Mouse (Mus musculus) MEL (cell line): ENCODE measurements around the gene Tpcn1. TPM values are rescaled to one million over a fixed set of nuclear protein-coding genes. Genes with fewer than 3 reads are reported as not detected.

Experiments used
- DNase-seq: peaks from one replicate; pipeline ENCODE4 v3.0.0; 2011; ENCODE audit warnings: low read depth, low spot score
- H3K27ac ChIP-seq: 2 replicates; pipeline ENCODE4 v1.5.1; 2012; ENCODE audit warnings: low read depth, mild to moderate bottlenecking, control low read depth, low read length, moderate library complexity; ENCODE audit not compliant: control insufficient read depth
- H3K27me3 ChIP-seq, 2 experiments: fragments of 150-350 bp in 1 of 2; sonication (generic) in 1 of 2; 2 replicates each; pipeline ENCODE4 v1.6.1; 2012; ENCODE audit warnings: low read length in 2 of 2, mild to moderate bottlenecking in 2 of 2, improper control_type of control experiment in 1 of 2, moderate library complexity in 1 of 2; ENCODE audit not compliant: insufficient read depth in 2 of 2, control insufficient read depth in 1 of 2
- H3K36me3 ChIP-seq, 2 experiments: 2 replicates each; pipeline ENCODE4 v1.6.1; 2012 to 2014; ENCODE audit warnings: low read length in 2 of 2, improper control_type of control experiment in 1 of 2, inconsistent platforms in 1 of 2, mild to moderate bottlenecking in 1 of 2; ENCODE audit not compliant: insufficient read depth in 2 of 2, control insufficient read depth in 1 of 2
- H3K4me1 ChIP-seq, 2 experiments: fragments of 150-350 bp in 1 of 2; sonication (generic) in 1 of 2; 2 replicates each; pipeline ENCODE4 v1.6.1; 2012; ENCODE audit warnings: low read length in 2 of 2, improper control_type of control experiment in 1 of 2, mild to moderate bottlenecking in 1 of 2; ENCODE audit not compliant: insufficient read depth in 2 of 2, control insufficient read depth in 1 of 2
- H3K4me3 ChIP-seq, 2 experiments: fragments of 150-350 bp in 1 of 2; sonication (generic) in 1 of 2; 2 replicates each; pipeline ENCODE4 v1.5.1; 2012; ENCODE audit warnings: low read depth in 2 of 2, low read length in 2 of 2, mild to moderate bottlenecking in 2 of 2, moderate library complexity in 2 of 2, control low read depth in 1 of 2, improper control_type of control experiment in 1 of 2; ENCODE audit not compliant: control insufficient read depth in 1 of 2, insufficient read depth in 1 of 2
- H3K79me2 ChIP-seq: 2 replicates; pipeline ENCODE4 v1.6.1; 2012; ENCODE audit warnings: mild to moderate bottlenecking, low read length, moderate library complexity; ENCODE audit not compliant: control insufficient read depth, poor library complexity, insufficient read depth
- H3K9ac ChIP-seq: 2 replicates; pipeline ENCODE4 v1.6.1; 2012; ENCODE audit warnings: low read depth, mild to moderate bottlenecking, control low read depth, low read length, moderate library complexity; ENCODE audit not compliant: control insufficient read depth, poor library complexity, severe bottlenecking
- H3K9me3 ChIP-seq: fragments of 150-350 bp; sonication (generic); replicated peaks from 2 replicates; pipeline ENCODE4 v1.6.1; 2012; ENCODE audit warnings: mild to moderate bottlenecking, low read length, improper control_type of control experiment, moderate library complexity; ENCODE audit not compliant: insufficient read depth
- BHLHE40 ChIP-seq: IDR thresholded peaks from 2 replicates; pipeline ENCODE4 v1.6.1; 2012; ENCODE audit warnings: low read depth, mild to moderate bottlenecking, inconsistent platforms, low read length, improper control_type of control experiment, borderline replicate concordance
- CTCF ChIP-seq, 3 experiments: IDR thresholded peaks in 2 of 3; conservative IDR thresholded peaks in 1 of 3; 2 replicates each; pipeline ENCODE4 v1.5.1; 2011 to 2012; ENCODE audit warnings: low read length in 3 of 3, low read depth in 2 of 3, mild to moderate bottlenecking in 2 of 3, improper control_type of control experiment in 1 of 3, inconsistent platforms in 1 of 3, mixed read lengths in 1 of 3, moderate library complexity in 1 of 3; ENCODE audit not compliant: control insufficient read depth in 1 of 3, insufficient read depth in 1 of 3, poor library complexity in 1 of 3, severe bottlenecking in 1 of 3
- E2F4 ChIP-seq: IDR thresholded peaks from 2 replicates; pipeline ENCODE4 v1.6.1; 2011; ENCODE audit warnings: low read depth, low read length, improper control_type of control experiment, borderline replicate concordance
- ELF1 ChIP-seq: IDR thresholded peaks from 2 replicates; pipeline ENCODE4 v1.6.1; 2014; ENCODE audit warnings: low read depth, mild to moderate bottlenecking, inconsistent platforms, low read length, improper control_type of control experiment, moderate library complexity
- EP300 ChIP-seq, 2 experiments: IDR thresholded peaks; 2 replicates each; pipeline ENCODE4 v1.6.1; 2011; ENCODE audit warnings: improper control_type of control experiment in 2 of 2, low read length in 2 of 2, low read depth in 1 of 2, mild to moderate bottlenecking in 1 of 2
- GABPA ChIP-seq: IDR thresholded peaks from 2 replicates; pipeline ENCODE4 v1.6.1; 2012; ENCODE audit warnings: low read depth, mild to moderate bottlenecking, inconsistent platforms, low read length, improper control_type of control experiment, moderate library complexity
- GATA1 ChIP-seq: IDR thresholded peaks from 2 replicates; pipeline ENCODE4 v1.6.1; 2011; ENCODE audit warnings: low read depth, low read length, improper control_type of control experiment
- HCFC1 ChIP-seq: IDR thresholded peaks from 2 replicates; pipeline ENCODE4 v1.6.1; 2012; ENCODE audit warnings: low read depth, mild to moderate bottlenecking, inconsistent platforms, low read length, improper control_type of control experiment, moderate library complexity
- KAT2A ChIP-seq: conservative IDR thresholded peaks from 2 replicates; pipeline ENCODE4 v1.6.1; 2012; ENCODE audit warnings: low read depth, low read length, improper control_type of control experiment, inconsistent platforms
- MAFK ChIP-seq: IDR thresholded peaks from 2 replicates; pipeline ENCODE4 v1.6.1; 2011; ENCODE audit warnings: low read depth, mild to moderate bottlenecking, low read length, improper control_type of control experiment, borderline replicate concordance
- MAX ChIP-seq: IDR thresholded peaks from 2 replicates; pipeline ENCODE4 v1.6.1; 2011; ENCODE audit warnings: low read length, improper control_type of control experiment
- MAZ ChIP-seq: IDR thresholded peaks from 2 replicates; pipeline ENCODE4 v1.6.1; 2012; ENCODE audit warnings: low read depth, mild to moderate bottlenecking, inconsistent platforms, low read length, improper control_type of control experiment
- MEF2A ChIP-seq: IDR thresholded peaks from 2 replicates; pipeline ENCODE4 v1.6.1; 2014; ENCODE audit warnings: low read depth, mild to moderate bottlenecking, inconsistent platforms, low read length, improper control_type of control experiment; ENCODE audit not compliant: poor library complexity, insufficient replicate concordance, severe bottlenecking; ENCODE audit errors: extremely low read depth
- MXI1 ChIP-seq: IDR thresholded peaks from 2 replicates; pipeline ENCODE4 v1.6.1; 2011; ENCODE audit warnings: mild to moderate bottlenecking, low read depth, low read length, improper control_type of control experiment
- MYC ChIP-seq: IDR thresholded peaks from 2 replicates; pipeline ENCODE4 v1.6.1; 2011; ENCODE audit warnings: low read depth, mild to moderate bottlenecking, low read length, improper control_type of control experiment, moderate library complexity
- NELFE ChIP-seq: IDR thresholded peaks from 2 replicates; pipeline ENCODE4 v1.6.1; 2011; ENCODE audit warnings: low read depth, low read length, improper control_type of control experiment
- NRF1 ChIP-seq: IDR thresholded peaks from 2 replicates; pipeline ENCODE4 v1.6.1; 2014; ENCODE audit warnings: low read depth, mild to moderate bottlenecking, inconsistent platforms, low read length, improper control_type of control experiment, moderate library complexity; ENCODE audit not compliant: poor library complexity, insufficient read depth, severe bottlenecking
- POLR2AphosphoS2 ChIP-seq: IDR thresholded peaks from 2 replicates; pipeline ENCODE4 v1.6.1; 2011; ENCODE audit warnings: low read length, improper control_type of control experiment
- RAD21 ChIP-seq: IDR thresholded peaks from 2 replicates; pipeline ENCODE4 v1.6.1; 2011; ENCODE audit warnings: mild to moderate bottlenecking, low read depth, low read length, improper control_type of control experiment
- RCOR1 ChIP-seq: IDR thresholded peaks from 2 replicates; pipeline ENCODE4 v1.6.1; 2012; ENCODE audit warnings: low read depth, mild to moderate bottlenecking, inconsistent platforms, low read length, improper control_type of control experiment
- SMC3 ChIP-seq: IDR thresholded peaks from 2 replicates; pipeline ENCODE4 v1.6.1; 2011; ENCODE audit warnings: low read depth, low read length, improper control_type of control experiment
- TAL1 ChIP-seq: IDR thresholded peaks from 2 replicates; pipeline ENCODE4 v1.6.1; 2012; ENCODE audit warnings: mild to moderate bottlenecking, inconsistent platforms, low read length, moderate library complexity, mixed read lengths
- TBP ChIP-seq: IDR thresholded peaks from 2 replicates; pipeline ENCODE4 v1.8.0; 2011; ENCODE audit warnings: low read depth, low read length, improper control_type of control experiment
- UBTF ChIP-seq: IDR thresholded peaks from 2 replicates; pipeline ENCODE4 v1.6.1; 2012; ENCODE audit warnings: low read depth, mild to moderate bottlenecking, inconsistent platforms, low read length, improper control_type of control experiment, moderate library complexity, borderline replicate concordance; ENCODE audit not compliant: insufficient read depth
- USF2 ChIP-seq, 2 experiments: IDR thresholded peaks; 2 replicates each; pipeline ENCODE4 v1.6.1; 2011 to 2012; ENCODE audit warnings: improper control_type of control experiment in 2 of 2, low read length in 2 of 2, borderline replicate concordance in 1 of 2, inconsistent platforms in 1 of 2, low read depth in 1 of 2, mild to moderate bottlenecking in 1 of 2; ENCODE audit not compliant: insufficient read depth in 1 of 2
- ZC3H11A ChIP-seq: IDR thresholded peaks from 2 replicates; pipeline ENCODE4 v1.6.1; 2012; ENCODE audit warnings: low read depth, mild to moderate bottlenecking, inconsistent platforms, low read length, improper control_type of control experiment
- ZKSCAN1 ChIP-seq: IDR thresholded peaks from 2 replicates; pipeline ENCODE4 v1.6.1; 2012; ENCODE audit warnings: low read depth, mild to moderate bottlenecking, inconsistent platforms, low read length, improper control_type of control experiment, moderate library complexity
- ZMIZ1 ChIP-seq: IDR thresholded peaks from 2 replicates; pipeline ENCODE4 v1.6.1; 2012; ENCODE audit warnings: low read depth, mild to moderate bottlenecking, inconsistent platforms, low read length, improper control_type of control experiment, moderate library complexity
- ZNF384 ChIP-seq: IDR thresholded peaks from 2 replicates; pipeline ENCODE4 v1.6.1; 2012; ENCODE audit warnings: low read depth, mild to moderate bottlenecking, inconsistent platforms, low read length, improper control_type of control experiment
- polyA plus RNA-seq, 2 experiments: library from polyadenylated mRNA; stranded (reverse) in 1 of 2; unstranded in 1 of 2; fragments of >175 nt in 1 of 2; fragments of >200 nt in 1 of 2; gene quantifications; 2 replicates each; pipeline versions ENCODE4 v1.2.1 to v1.2.4; 2012; ENCODE audit warnings: low replicate concordance in 2 of 2, low read depth in 1 of 2; ENCODE audit not compliant: insufficient read length in 2 of 2, insufficient read depth in 1 of 2, missing spikeins in 1 of 2
- total RNA-seq: library from RNA; depleted of rRNA; stranded (reverse); fragments of 300-350 nt; gene quantifications from 2 replicates; pipeline ENCODE4 v1.2.3, GENCODE M21; 2012

Gene Tpcn1
- total and polyA plus RNA-seq, 3 experiments = 11.3 to 43.2 TPM; not detected in 1

GRCm38 (mm10) chr5:120592141-120592540 is 3.7 kb upstream of the Tpcn1 start:
- no peak overlapping the region for H3K9ac ChIP-seq
- TF ChIP-seq CTCF (IDR thresholded peaks at IDR 0.05 in 2 of 3, conservative IDR thresholded peaks at IDR 0.05 in 1 of 3; ENCODE audit: control insufficient read depth in 1 of 3, insufficient read depth in 1 of 3, low read depth in 2 of 3, low read length in 3 of 3, poor library complexity in 1 of 3, severe bottlenecking in 1 of 3) = peak; percentile 30 to 61 (median 53)
- TF ChIP-seq MXI1 = 0 out of 2 replicates have a peak, but pooled peaks have one; percentile 31
- TF ChIP-seq SMC3 = peak; percentile 17; the same call in 1 of the 2 replicates
- TF ChIP-seq RAD21 = no peak
- H3K27me3 ChIP-seq = no peaks in the 10 kb centered on the region
- DNase-seq = peak; percentile 66
- H3K4me3 ChIP-seq = no peak overlapping the region
- peaks cover 0 to 10% of the 10 kb centered on the region in 2 experiments; a peak in 2 of 4 replicates for H3K4me1 ChIP-seq
- no peaks in the 10 kb centered on the region for H3K9me3 ChIP-seq
- H3K36me3 ChIP-seq = peaks cover 0 to 5% of the 10 kb centered on the region in 2 experiments; a peak in 1 of 4 replicates
- peaks cover 5% of the 10 kb centered on the region for H3K79me2 ChIP-seq
- H3K27ac ChIP-seq = 0 out of 2 replicates have a peak overlapping the region, but pooled peaks have one; percentile 15

DNA sequence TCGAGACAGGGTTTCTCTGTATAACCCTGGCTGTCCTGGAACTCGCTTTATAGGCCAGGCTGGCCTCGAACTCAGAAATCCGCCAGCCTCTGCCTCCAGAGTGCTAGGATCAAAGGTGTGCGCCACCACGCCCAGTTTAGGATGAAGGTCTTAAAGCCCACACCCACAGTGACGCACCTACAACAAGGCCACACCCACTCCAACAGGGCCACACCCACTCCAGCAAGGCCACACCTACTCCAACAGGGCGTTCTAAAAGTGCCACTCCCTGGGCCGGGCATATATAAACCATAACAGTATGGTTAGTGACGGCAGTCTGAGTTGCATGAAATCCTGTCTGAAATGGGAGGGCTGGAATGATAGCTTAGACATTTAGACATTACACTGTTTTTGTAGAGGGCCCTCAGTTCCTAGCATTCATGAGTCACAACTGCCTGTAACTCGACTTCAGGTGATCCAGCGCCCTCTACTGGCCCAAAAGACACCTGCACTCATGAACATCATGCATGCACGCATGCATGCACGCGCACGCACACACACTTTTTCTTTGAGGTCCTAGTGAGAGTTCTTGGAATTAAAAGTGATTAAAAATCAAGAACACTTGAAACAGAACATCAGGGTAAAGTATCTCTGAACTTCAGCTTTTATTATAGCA is 2.0 kb upstream of the Tpcn1 start:
- Histone ChIP-seq H3K4me1 (peaks cover 6 to 21% of the 10 kb centered on the region in 2 experiments), H3K27ac (no peak overlapping the region), H3K79me2 (peaks cover 5% of the 10 kb centered on the region), H3K9me3 (no peaks in the 10 kb centered on the region), H3K9ac (no peak overlapping the region), H3K36me3 (peaks cover 0 to 12% of the 10 kb centered on the region in 2 experiments; a peak in 2 of 4 replicates), H3K27me3 (no peaks in the 10 kb centered on the region), H3K4me3 (no peak overlapping the region)
- DNase-seq = peak; percentile 70
- TF ChIP-seq NELFE (no peak), BHLHE40 (no peak), HCFC1 (no peak), GABPA (no peak), MEF2A (no peak), TAL1 (no peak), ZC3H11A (peak; percentile 44; the same call in 1 of the 2 replicates), ZNF384 (no peak), EP300 (IDR thresholded peaks at IDR 0.05; ENCODE audit: low read depth in 1 of 2, low read length in 2 of 2) (no peak), UBTF (no peak), KAT2A (no peak), E2F4 (no peak), ZMIZ1 (no peak), MYC (0 out of 2 replicates have a peak, but pooled peaks have one; percentile 41), POLR2AphosphoS2 (no peak), MAFK (no peak), ELF1 (no peak), SMC3 (peak; percentile 34), GATA1 (no peak), MXI1 (no peak), MAX (no peak), MAZ (no peak), TBP (no peak), RCOR1 (no peak), USF2 (IDR thresholded peaks at IDR 0.05; ENCODE audit: borderline replicate concordance in 1 of 2, insufficient read depth in 1 of 2, low read depth in 1 of 2, low read length in 2 of 2) (no peak), NRF1 (no peak), ZKSCAN1 (no peak), RAD21 (peak; percentile 48)
